Mouse (Mus musculus): ENCODE measurements at regions not wholly inside any gene's neighbourhood (a gene's known extent, or its start where the extent isn't known, plus 50 kb on each side); places are given as distances from the start of the nearest gene placed in this dataset.

GRCm38 (mm10) chr10:98417807-98418743, 496.1 kb upstream of the Atp2b1 start:
- DNase-seq, result no peak

GRCm38 (mm10) chr10:98424450-98424849, 489.8 kb upstream of the Atp2b1 start:
- no peak for DNase-seq
- intact Hi-C loops (cut with DNase I), result no loop called here

More at GRCm38 (mm10) chr10:98417807-98418743, 496.1 kb upstream of the Atp2b1 start:
- intact Hi-C loops (cut with DNase I), result no loop called here

DNA sequence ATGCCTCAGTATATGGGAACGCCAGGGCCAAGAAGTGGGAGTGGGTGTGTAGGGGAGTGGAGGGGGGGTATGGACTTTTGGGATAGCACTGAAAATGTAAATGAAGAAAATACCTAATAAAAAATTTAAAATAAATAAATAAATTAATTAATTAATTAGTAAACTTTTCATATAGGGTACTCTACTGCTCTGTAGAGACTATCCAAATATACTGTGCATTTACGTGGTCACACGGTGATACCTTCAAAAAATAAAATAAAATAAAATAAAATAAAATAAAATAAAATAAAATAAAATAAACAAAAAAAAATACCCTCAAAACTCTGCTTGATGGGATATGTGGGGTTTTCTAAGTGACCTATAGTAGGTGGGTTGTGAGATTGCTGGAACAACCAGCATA, 479.2 kb upstream of the Atp2b1 start:
- DNase-seq, result no peak
- intact Hi-C loops (cut with DNase I), result no loop called here

DNA sequence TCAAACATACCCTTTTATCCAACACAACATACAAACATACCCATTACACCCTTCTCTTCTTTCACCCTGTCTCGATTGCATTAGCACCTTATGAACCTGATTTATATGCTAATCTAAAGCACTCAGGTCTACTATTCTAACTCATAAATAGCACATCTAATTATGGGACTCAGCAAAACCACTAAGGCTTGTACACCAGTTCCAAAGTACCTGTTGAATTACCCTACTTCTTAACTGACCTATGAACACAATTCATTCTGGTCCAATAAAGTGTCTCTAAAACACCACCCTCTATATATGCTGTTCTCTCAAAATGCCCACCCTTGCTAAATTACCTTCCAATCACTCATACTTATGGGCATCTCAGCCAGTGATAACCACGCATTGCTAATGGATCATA, 452.7 kb upstream of the Atp2b1 start:
- intact Hi-C loops (cut with DNase I), result no loop called here
- DNase-seq, result no peak

DNA sequence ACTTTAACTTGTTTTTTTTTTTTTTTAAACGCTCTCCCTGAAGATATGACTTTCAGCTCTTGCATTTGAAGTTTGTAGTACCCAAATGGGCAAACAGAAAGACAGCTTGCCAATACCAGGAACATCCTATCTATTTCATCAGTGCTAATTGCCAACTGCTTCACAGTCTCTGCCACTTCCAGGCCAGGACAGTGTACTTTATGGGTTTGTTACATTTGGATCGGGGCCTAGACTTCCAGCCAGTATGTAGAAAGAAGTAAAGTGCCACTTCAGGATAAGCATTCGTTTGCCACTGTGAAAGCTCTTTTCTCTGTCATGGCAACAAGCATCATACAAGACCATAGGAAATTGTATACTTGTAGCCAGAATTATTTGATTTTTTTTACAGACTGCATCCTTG, 439.6 kb upstream of the Atp2b1 start:
- DNase-seq, result no peak
- intact Hi-C loops (cut with DNase I), result no loop called here

DNA sequence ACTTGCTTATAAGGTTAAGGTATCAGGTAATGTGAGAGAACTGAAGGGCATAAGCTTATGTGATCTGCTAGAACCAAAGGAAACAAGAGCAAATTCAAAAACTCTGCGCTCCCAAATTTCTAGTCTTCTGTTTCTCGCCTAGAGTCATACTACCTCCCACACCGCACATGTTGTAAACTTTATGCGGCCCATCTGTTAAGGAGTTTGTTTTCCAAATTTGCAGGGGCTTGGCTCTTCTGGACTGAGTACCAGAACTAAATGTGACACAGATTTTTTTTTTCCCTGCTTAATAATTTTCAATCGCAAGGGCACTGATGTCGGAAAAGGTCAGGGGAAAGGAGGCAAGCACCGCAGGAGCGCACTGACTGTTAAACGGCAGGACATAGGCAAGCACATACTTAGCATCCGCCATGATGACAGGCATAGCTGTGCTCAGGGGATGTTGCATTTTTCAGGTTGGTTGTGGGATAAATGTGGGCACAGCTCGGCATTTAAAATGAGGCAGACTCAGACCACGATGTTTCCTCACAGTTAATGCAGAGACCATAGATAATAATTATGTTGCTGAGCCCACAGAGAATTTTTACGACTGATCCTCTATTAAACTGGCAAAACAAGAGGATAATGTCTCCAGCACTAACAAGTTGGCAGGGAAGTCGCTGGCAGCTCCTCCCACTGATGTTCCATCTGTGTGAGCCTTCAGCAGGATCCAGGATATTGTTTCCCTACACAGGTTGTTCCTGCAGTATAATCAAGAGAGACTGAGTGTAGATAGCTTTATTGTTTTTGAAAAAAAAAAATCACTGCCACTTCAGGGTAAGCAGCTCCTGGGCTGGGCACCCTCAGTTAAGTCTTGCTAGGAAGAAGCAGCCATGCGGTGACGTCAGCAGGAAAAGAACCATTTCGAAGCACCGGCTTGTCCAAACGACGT, 428.2 kb upstream of the Atp2b1 start:
- intact Hi-C loops (cut with DNase I), result no loop called here

DNA sequence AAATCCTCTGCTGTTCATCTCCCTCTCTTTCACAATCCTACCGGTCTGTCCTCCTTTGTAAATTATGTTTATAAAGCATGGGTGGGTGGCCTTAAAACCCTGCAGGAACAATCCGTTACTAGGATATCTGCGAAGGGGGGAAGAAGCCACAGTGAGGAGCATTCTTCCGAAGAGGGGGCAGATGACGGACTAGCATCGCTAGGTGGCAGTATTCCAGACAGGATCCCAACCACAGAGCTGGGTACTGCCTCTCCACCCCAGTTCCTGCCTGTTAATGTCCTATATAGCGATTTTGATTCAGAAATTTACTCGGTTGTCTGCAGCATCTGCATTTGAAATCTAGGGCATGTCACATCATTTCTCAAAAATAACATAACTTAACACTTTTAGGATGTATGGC, 419.9 kb upstream of the Atp2b1 start:
- intact Hi-C loops (cut with DNase I), result loop anchor here (5.0 kb wide), 1 partner anchor 418 kb away; the partner anchor contains the start of gene Atp2b1

More for the DNA sequence above, 428.2 kb upstream of the Atp2b1 start:
- peak; percentile 54 for DNase-seq

DNA sequence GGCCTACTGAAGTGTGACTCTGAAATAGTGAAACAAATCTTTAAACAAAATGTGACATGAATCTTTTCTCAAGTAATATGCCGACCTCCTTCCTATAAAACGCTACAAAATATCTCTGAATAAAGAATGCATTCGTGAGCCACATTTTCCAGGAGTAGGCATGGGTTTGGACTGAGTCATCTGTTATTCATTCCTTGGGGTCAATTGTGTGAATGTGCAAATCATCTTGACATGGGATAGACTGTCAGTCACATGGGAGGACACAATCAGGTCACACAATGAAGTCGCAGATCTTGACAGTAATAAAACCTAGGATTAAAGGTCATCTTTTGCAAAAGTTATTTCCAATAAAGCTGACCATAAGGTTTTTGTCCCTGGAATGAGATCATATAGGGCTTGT, 418.0 kb upstream of the Atp2b1 start:
- intact Hi-C loops (cut with DNase I), result no loop called here
- DNase-seq, result no peak

More for the DNA sequence above, 419.9 kb upstream of the Atp2b1 start:
- peak; percentile 76 for DNase-seq

DNA sequence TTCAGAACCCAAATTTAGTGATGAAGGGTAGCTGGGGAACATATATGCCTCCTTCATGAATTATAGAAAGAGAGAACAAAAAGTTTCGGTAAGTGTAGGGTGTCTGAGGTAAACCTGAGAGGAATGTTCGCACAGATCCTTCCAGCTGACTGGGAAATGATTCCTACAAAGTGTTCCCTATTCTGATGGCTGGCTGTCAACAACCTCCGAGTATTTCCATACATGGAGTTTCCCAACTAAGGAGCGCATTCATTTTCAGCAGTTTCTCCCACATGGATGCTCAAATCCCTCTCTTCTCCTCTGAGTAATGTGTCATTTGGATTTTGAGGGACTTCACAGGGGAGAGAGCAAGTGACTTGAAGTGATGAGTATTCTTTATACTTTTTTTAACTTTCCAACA, 413.9 kb upstream of the Atp2b1 start:
- no peak for DNase-seq
- intact Hi-C loops (cut with DNase I), result no loop called here

DNA sequence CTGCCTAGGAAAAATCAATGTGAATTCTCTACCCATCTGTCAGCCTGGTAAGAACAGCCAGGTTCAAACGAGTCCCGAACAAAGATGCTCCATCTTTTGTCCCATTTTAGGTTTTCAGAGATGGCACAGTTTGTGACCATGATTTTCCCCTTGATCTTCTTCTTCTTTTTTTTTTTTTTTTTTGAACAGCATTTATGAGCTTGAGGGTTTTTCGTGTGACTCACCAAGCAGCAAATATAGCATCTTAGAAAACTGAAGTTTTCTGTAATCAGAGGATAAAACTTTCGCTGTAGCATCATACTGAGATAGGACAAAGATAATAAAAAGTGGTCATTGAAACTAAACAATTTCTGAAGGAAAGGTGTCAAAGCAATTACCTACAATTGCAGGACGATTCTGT, 412.6 kb upstream of the Atp2b1 start:
- DNase-seq, result no peak
- intact Hi-C loops (cut with DNase I), result no loop called here

DNA sequence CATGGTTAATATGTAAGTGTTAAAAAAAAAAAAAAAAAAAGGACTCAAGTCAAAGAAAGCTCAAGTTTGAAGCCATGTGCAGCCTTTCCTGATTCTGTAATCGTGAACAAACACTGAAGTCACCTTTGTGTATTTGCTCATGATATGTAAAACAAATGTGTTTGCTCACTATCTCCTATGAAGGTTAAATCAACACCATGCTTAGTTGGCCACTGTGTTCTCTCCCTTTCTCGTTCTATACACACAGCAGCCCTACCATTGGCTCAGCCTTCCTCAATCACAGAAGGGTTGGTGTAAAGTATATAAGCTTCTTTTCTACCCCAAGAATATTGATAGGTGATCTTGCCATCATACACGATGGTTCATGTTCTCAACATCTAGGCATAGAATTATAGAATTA, 409.7 kb upstream of the Atp2b1 start:
- DNase-seq, result no peak
- intact Hi-C loops (cut with DNase I), result no loop called here

DNA sequence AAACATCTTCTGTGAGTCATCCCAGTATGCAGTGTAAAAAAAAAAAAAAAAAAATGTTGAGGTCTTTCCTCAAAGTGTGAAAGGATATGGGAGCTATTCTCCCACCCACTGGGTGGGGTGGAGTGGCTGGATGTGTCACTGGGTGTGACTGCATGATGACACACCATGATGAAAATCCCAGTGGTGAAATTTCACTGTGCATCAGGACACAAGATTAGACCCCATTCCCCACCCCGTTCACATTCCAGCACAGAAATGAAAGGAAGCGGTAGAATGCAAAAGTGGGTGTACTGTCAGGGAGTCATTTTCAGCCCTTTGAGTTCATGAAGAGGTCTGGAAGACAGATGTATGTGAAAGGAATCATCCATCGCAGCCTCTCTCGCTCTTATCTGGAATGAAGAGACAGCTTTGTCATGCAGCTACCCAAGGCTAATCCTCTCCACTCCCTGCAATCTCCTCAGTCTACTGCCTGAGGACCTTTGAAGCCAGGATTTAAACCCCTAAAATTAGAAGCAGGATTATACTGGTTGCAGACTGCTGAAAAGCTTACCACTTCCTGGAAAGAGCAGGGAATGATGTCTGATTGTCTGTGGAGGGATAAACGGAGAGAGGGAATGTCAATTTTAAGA, 405.6 kb upstream of the Atp2b1 start:
- no peak for DNase-seq
- intact Hi-C loops (cut with DNase I), result no loop called here

DNA sequence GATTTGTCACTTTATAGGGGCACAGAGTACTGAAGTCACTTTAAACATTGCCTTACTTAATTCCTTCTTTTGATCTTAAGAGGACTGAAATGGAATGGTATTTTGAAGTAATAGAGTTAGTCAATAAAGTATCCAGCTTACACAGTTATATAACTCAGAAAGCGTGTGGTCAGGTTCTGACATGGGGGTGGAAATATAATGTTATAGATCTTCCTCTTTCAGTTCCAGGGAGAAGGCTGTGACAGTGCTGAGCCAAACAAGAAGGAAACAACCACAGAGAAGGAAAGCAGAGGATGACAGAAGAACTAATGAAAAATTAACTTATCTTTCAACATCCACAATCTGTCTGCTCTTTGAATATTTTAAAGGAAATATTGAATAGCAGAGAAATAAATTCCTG, 399.4 kb upstream of the Atp2b1 start:
- no peak for DNase-seq
- intact Hi-C loops (cut with DNase I), result no loop called here

DNA sequence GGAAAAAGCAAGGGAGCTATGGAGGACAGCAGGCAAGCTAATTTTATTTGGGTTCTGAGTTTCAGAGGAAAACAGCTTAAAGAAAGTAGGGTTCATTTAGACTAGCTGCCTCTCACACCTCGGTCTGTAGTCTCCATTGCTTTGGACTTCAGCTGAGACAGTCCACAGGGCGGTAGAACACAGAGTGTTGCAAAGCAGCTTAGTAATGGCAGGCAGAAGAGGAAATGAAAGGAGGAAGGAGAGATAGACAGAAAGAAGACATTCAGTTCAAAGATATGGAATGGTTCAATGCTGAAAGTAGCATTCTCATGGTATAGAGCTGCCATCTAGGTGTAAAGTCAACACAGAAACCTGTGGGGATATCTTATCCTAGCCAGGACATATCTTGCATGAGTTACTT, 396.6 kb upstream of the Atp2b1 start:
- intact Hi-C loops (cut with DNase I), result no loop called here
- no peak for DNase-seq

- intact Hi-C loops (cut with DNase I), result no loop called here
- no peak for DNase-seq
Measured at GRCm38 (mm10) chr10:98529565-98529964, 384.6 kb upstream of the Atp2b1 start.

DNA sequence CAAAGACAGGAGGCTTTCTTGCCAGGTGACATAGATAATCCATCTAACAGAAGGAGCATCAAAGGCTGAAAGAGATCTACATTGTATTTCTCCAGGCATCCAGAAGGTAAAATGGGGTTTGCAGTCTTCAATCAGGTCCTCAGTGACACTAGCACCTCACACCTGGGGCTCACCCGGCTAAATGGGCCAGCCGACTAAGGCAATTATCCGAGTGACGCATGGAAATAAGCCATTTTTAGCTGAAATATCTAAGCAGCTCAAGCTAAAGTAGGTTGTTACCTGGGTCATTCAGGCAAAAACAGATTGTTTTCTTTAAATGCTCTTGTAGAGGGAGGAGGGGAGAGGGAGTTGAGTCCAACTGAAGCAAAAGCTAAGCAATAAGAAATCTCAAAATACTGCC, 382.8 kb upstream of the Atp2b1 start:
- intact Hi-C loops (cut with DNase I), result no loop called here

GRCm38 (mm10) chr10:98538706-98539105, 375.5 kb upstream of the Atp2b1 start:
- no peak for DNase-seq
- intact Hi-C loops (cut with DNase I), result no loop called here

More for the DNA sequence above, 382.8 kb upstream of the Atp2b1 start:
- DNase-seq, result no peak

- DNase-seq, result peak; percentile 4
Measured at GRCm38 (mm10) chr10:98541062-98541461, 373.1 kb upstream of the Atp2b1 start.

GRCm38 (mm10) chr10:98542072-98542471, 372.1 kb upstream of the Atp2b1 start:
- DNase-seq, result no peak
- intact Hi-C loops (cut with DNase I), result no loop called here

More at GRCm38 (mm10) chr10:98541062-98541461, 373.1 kb upstream of the Atp2b1 start:
- intact Hi-C loops (cut with DNase I), result no loop called here

DNA sequence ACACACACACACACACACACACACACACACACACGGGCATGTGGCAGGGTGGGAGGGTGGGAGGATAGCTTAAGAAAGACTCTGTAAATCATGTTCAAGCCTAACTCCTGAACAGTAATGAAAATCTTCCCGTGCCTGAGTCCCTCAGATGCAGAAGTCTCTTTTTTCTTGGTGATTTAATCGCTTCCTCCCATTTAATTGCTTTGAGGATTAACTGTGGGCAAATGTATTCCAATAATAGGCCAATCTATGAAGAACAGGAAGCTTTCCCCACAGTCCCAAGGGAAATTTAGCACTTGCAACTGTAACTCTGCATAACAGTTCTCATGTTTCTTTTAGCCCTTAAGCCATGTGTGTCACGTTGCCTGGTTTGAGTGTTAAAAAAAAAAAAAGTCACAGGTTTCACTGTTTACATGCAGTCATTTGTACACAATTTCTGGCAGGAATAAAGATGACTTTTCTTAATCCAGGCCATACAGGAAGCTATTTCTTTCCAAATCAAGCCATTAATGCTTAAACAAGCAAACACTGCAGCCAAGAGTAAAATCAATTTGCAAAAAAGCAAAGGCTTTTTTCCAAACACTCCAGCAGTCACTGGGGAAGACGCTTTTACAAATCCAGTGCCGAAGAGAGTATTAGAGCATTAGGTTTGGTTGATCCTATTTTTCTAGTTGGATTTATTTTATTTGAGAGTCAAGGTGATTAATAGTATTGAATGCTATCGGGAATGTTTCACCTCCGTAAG, 370.8 kb upstream of the Atp2b1 start:
- intact Hi-C loops (cut with DNase I), result no loop called here
- DNase-seq, result no peak
